Mouse (Mus musculus): ENCODE data around the gene Aprt.

- TF ChIP-seq CTCF (IDR thresholded peaks at IDR 0.05 in 2 of 3, conservative IDR thresholded peaks at IDR 0.05 in 1 of 3; ENCODE audit: control insufficient read depth in 1 of 3, insufficient read depth in 1 of 3, low read depth in 2 of 3, low read length in 3 of 3, poor library complexity in 1 of 3, severe bottlenecking in 1 of 3), result no peak
- TF ChIP-seq MYC (IDR thresholded peaks at IDR 0.05; ENCODE audit: low read depth, low read length), result no peak
- TF ChIP-seq TCF12 (IDR thresholded peaks at IDR 0.05; ENCODE audit: low read depth, low read length), result no peak
- no peak for TF ChIP-seq MAFK (IDR thresholded peaks at IDR 0.05; ENCODE audit: borderline replicate concordance, low read depth, low read length)
- no peak for TF ChIP-seq ZC3H11A (IDR thresholded peaks at IDR 0.05; ENCODE audit: low read depth, low read length)
- no peak for TF ChIP-seq TAL1 (IDR thresholded peaks at IDR 0.05; ENCODE audit: low read length)
- TF ChIP-seq POLR2A (IDR thresholded peaks at IDR 0.05; ENCODE audit: control insufficient read depth in 1 of 2, insufficient read depth in 1 of 2, low read depth in 1 of 2, low read length in 2 of 2, poor library complexity in 1 of 2), result no peak
- TF ChIP-seq MXI1 (IDR thresholded peaks at IDR 0.05; ENCODE audit: low read depth, low read length), result no peak
- no peak for TF ChIP-seq SMC3 (IDR thresholded peaks at IDR 0.05; ENCODE audit: low read depth, low read length)
- TF ChIP-seq HCFC1 (IDR thresholded peaks at IDR 0.05; ENCODE audit: low read depth, low read length), result no peak
Measured at GRCm38 (mm10) chr8:122564363-122565352, 12.1 kb downstream of the Aprt start.

All from MEL (cell line).